Mouse (Mus musculus): ENCODE results near the gene Sobp.

Sobp gene

DNA sequence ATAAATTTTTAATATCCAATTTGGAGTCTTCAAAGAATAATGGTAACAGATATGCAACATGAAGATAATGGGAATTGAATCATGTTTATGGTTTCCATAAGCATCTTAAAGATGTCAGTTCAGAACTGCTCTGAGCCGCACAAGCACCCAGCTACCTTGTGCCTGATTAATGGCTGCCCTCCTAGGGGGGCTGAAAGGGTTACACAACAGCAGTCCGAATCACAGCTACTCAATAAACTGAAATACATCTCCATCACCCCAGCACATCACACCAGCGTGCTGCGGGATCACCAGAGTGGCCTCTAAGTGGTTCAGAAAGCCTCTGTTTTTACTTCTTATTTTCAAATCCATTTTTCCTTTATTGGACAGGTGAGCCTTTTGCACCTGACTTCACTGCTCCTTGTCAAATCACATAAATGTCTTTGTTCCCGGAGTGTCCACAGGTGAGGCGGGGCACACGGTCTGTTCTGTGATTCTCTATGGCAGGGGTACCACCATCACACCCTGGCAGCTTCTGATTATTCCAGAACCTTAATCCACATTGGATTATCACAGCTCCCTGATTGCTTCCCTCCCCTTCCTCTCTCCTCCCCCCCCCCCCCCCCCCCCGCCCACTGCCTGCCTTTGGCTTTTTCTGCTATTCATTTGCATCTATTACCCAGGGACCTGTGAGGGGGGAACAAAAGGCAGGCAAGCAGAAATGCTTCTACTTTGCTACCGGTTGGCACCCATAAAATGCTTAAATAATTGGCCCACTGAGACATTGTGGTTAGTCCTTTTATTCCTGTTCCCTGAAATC lies 90.8 kb downstream of the Sobp start:
- DNase-seq: no peak

DNA sequence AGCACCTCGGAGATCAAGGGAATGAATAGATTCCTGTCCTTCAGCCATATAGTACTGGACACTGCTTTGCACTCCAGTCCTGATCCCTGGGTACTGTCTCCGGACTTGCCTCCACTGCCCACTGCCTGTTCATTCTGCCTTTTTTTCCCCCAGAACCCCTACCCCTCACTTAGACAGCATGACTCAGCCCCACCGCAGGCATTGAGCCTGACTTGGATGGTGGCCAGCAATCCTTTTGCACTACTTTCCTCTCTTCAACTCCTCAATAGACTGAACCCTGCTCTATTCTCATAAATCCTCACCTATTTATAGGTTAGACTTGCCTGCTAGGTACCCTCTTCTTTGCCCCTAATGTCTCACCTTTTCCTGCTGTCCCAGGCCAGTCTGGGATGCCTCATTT lies 93.0 kb downstream of the Sobp start:
- DNase-seq: no peak

DNA sequence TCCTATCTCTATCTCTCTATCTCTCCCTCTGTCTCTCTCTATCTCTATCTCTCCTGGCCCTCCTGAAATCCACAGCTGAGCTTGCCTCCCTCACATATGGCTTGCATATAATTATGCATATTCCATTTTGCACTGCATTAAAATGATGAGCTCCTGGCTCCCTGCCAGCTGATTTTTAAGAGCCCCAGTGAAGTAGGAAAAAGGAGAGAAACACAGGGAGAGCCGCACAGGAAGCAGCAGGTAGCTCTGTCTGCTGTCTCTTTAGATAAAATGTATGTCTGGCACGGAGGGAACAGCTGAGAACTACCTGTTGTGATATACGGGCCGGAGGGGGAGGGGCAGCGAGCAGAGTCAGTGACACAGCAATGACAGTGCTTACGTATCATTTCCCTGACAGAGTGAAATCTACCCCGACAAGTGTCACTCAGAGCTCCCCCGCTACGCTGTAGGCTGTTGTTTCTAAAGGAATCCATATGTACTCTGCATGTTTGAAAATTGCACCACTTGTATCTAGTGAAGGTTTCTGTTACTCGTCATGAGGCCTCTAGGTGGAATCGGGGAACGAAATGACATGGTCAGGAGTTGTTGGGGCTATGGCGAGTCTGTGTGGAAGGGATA lies 98.7 kb downstream of the Sobp start:
- no peak for DNase-seq

DNA sequence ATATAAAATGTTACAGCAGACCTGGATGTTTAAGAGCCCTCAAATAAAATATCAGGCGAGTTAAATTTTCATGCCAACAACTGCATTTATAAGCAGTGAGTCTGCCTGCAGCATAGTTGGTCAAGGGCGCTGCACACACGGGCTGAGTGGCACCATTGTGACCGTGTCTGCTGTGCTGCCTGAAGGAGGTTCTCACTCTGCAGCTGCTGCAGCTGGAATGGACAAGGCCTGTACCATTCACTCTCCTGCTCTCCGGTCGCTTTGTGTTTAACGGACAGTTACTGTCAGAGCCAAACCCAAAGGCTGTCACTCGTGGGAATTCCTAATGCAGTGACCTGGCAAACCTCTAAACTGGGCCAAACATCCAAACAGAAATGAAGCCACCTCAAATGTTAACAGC lies 101.0 kb downstream of the Sobp start:
- no peak for DNase-seq

DNA sequence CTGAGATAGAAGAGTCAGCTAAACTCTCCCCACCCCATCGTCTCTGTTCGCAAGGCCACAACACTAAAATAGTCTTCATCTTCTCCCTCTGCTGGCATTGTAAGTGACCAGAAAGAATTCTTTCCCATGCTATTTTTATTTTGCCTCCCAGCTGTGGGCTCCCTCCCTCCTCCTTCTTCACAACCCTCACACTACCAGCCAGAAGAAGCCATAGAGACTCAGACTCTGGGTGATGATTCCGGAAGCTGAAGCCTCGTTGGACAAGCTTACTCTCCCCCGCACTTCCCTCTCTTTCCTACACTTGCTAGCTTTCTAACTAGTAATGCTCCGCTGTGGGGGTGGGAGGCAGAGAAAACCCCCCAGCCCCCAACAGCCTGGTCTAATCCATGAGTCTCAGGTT lies 103.4 kb downstream of the Sobp start:
- DNase-seq: no peak

DNA sequence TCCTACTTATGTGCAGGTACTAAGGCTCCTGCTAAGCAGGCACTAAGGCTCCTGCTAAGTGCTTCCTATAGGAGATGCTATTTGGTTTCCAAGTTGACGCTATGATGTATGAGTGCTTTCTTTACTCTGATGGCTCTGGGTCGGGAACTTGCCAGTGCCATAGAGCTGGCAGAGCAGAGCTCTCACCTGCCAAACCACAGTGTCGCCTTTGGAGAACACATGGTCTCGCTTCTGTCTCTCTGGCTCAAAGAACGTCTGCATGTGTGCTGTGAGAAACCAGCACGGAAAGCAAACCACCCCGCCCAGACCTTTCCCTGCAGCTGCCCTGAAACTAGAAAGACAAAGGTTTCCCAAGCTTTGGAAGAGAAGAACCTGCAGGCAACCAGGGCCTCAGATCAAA lies 109.0 kb downstream of the Sobp start:
- DNase-seq: no peak

DNA sequence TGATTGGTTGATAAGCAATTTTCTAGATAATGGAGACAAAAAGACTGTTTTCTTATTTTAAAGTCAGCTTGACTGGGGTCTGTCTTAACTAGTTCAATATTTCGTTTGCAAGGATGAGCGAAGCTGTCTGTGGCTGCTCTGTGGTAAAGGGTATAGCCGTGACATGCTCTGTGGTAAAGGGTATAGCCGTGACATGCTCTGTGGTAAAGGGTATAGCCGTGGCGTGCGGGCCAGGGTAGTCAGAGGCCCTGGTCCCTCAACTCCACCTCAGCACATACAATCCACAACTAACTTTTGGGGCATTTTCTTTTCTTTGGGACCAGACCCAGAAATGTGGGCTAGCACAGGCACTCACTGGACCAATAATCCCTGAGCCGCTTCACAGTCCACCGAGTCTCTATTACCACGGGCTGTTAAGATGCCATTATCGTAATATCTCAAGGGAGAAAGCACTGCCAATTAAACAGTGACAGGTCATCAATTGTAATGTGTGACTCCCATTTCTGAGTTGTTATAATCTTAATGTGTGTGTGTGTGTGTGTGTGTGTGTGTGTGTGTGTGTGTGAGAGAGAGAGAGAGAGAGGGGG lies 112.7 kb downstream of the Sobp start:
- no peak for DNase-seq

DNA sequence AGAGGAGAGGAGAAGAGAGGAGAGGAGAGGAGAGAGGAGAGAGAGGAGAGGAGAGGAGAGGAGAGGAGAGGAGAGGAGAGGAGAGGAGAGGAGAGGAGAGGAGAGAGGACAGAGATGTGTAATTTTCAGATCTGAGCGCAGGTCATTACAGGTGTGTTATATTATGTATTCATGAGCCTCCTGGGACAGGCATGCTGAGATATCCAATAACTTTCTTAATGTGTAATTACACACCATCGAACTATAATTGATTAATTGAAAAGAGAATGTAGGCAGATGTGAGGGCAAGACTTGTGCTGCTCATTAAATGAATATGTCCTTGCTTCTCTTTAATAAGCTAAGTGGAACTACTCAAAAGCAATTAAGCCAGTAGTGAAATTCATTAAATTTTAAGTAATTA lies 118.9 kb downstream of the Sobp start:
- DNase-seq: no peak

DNA sequence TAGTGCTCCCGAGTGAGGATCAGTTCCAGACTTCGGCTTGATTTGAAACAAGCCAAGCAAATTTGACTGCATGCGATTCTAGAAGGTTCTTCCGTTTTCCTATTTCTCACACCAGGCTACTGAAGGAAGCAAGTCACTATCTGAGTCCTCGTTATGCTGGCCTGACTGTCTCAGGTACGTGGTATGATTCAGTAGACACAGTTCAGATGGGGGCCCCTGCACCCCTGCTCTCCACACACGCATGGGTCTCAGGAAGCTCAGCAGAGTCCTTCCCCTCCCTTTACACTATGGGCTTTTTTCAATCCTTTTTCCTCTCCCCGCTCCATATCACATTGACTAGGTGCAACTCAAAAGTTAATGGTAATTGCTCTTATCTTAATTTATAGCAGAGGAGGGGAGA lies 119.6 kb downstream of the Sobp start:
- DNase-seq: no peak

DNA sequence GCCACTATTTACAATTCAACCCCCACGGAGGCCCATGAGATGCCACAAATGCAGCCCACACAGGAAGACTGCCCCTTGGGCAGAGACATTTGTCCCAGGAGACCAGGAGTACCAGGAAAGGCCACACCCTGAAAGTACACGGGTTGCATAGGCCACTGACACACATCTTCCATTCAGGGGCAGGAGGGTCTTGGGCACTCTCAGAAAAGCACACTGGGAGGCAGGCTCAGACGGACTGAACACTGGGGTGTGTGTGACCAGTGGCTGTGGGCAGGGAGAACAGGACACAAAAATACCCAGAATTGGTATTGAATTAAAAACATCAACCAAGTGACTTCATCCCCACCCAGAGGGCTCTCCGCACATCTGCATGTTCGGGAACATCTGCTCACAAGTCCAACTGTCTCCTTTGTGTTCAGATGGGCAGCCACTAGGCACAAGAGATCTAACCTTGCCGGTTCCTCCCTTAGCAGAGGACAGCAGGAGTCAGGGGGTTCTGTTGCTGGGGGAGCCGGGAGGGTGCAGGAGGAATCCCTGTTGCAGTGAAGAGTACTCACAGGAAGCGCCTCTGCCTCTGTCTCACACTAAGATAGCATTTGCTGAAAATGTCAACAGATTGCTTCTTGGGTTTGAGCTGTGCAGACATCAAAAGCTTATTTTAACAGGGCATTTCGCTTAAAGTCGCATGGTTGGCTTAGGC lies 120.3 kb downstream of the Sobp start:
- DNase-seq: no peak

DNA sequence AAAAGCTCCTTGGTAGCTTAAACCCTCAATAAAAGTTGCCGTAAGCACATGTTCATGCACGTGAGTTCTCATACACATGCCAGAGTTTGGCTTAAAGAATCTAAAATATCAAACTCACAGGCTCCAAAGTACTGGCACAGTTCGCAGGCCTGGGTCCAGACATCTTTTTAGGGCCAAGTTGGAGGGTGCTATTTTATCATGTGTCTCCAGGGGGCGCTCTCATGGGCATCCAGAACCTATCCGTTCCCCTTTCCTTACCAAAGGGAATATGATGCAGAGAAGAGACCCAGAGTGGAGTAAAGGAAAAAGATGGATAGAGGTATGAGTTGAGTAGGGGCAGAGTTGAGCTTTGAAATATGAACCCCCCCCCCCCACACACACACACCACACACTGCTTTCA lies 121.9 kb downstream of the Sobp start:
- peak in 1 of 2 experiments; percentile 17 for DNase-seq

DNA sequence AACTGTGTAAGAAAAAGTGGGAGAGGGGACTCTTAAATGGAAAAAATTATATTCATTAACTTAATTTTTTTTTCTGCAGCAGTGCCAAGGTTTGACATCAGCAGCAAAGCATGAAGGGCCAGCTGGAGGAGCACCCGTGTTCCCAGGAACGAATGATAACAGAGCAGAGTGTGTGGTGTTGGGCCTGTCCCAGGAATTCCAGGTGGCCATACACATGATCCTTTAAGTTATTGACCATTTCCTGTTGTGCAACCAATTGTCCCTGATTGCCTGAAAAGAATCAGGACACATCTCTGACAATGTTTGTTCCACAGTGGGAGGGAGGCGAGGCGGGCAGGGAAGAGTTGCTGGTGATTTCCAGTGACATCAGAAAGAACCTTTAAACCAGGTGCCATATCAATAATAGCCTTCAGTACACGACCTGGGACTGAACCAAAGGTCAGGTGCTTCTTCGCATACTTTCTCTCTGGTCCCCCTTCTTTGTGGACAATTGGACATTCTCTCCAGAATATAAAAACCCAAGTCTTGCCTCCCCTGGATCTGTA lies 126.5 kb downstream of the Sobp start:
- DNase-seq: no peak

DNA sequence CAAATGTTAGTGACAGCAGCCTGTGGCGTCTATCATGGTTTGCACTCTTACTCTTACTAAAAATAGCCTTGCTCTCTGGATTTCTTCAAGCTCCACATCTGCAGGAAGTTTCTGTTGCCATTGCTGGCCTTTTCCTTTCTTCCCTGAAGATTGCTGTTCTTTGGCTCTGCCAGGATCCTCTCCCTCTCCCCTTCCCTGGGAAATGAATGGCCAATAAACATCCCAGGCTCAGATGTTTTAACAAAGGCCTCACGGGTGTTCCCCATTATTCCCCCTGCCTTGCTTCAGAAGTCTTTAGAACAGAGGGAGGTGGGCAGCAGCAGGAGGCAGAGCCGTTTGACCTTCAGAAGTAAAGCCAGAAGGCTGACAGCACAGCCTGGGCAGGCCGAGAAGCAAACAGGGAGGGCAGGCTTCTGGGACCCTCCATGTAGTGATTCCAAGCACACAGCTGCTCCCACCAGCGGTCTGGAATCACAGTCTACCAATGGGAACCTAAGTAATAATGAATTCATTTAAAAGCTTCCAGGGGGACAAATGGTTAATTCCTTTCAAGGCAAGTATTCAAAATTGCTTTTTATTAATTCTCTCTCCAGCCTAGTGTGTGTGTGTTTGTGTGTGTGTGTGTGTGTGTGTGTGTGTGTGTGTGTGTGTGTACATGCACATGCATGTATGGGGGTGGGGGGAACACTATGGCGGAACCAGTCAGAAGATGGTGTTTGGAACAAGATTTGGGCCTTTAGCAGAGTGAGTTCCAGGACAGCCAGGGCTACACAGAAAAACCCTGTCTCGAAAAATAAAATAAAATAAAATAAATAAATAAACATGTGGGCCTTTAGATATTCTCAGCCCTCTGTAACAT lies 130.8 kb downstream of the Sobp start:
- no peak for DNase-seq

DNA sequence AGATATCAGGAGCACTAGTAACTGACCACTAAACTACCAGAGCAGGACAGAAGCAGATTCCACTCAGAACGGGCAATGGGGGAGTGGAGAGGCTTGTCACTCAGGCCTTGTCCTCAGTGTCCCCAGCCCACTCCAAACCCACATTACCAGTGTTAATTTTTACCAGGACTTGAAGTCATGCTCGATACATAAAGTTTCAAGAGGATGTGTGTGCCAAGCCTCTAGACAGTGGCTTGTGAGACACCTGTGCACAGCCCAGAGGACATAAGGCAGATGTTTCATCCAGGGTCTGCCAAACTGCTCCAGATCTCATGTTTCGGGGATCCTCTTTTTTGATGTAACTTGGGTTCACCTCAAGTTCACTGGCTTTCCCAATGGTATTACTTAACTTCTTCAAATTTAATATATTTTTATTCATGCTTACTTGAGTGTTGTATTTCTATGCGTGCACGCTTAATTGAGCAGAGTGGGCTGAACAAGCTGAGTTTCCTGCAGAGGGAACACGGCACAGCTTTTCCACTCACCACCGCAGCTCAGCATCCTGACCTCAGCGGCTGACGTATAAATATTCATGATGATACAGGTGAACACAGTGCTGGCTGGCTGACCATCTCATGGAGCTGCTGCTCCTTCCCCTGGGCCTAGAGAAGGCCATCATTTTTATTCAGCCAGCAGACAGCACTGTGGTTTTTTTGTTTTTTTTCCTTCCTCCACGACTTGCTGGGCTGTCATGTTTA lies 131.6 kb downstream of the Sobp start:
- DNase-seq: no peak

DNA sequence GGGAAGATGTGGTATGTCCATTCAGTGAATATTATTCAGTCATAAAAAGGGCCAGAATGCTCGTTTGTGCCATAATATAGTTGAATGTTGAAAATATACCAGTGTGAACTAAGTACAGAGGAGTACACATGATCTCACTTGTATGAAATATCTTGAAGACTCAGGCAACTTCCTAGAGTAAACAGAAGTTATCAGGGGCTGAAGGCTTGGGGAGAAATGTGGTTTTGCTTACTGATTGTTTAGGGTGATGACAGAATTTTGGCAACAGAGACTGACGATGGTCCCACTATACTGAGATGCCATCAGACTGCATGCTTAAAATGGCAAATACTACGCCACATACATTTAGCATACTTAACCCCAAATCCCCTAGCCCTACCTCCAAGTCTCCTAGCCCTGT lies 132.5 kb downstream of the Sobp start:
- no peak for DNase-seq

DNA sequence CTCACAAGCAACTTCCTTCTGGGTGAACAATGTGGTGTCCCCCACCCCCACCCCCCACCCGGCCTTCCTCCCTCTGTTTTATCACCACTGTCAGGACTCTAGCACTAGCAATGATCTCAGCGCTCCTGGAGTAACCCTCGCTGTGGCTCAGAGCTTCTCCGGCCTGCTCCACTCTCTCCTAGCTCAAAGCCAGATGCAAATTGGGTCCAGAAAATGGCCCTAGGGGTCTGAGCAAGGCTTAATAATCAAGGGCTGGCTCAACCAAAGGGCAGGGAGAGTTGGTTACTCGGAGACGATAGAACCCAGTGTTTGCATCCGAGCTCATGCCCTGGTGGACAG lies 136.9 kb downstream of the Sobp start:
- no peak for DNase-seq

DNA sequence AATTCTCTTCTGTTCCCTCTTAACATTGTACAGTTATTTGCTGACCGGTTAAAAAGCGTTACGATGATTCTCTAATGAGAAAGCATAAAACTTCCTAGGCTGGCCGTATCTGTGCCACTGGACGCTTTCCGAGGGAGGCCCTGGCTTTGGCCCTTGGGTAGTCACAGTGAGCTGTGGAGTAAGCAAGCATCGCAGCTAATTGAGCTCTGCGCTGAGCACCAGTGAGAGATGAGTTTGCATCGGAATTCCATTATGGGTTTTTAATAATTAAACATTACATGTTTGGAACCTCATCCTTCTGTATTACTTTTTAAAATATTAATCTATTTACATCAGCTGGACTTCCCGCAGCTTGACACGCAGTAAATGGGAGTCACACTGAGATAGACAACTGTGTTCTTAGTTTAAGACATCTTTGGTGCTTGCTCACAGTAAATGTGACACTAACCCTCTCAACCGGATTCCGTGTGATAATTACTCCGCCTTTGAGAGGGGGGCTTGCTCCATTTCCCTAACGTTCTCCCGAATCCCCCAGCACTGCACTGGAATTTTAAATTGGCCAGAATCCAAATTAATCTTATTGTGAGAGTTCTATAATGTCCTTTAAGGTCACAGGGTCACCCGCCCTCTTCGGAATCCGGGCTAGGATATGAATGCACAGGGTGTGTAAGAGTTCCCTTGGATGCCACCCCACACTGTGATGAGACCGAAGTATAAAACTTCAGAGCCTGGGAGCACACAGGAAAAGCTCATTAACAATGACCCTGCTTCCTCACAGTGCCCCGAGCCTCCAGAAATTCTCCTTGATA lies 137.5 kb downstream of the Sobp start:
- DNase-seq: no peak

DNA sequence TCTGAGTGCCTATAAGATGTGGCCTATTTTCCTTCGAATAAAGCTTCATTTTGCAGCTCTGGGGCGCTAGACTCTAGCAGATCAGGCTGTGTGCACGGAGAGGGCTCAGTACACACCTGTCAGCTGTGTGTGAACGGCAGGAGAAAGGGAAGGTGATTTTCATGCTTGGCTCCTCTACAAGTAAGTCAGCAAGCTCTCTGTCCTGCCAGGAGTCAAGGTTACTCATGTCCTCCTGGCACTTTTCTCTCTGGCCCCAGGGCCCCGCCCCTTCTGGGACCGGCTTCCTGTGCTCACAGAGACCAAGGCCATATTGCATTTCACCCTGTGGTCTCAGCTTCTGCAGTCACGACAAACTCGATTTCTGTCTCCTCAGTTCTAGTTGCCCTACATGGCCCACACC lies 138.8 kb downstream of the Sobp start:
- peak; percentile 22 to 27 for DNase-seq

DNA sequence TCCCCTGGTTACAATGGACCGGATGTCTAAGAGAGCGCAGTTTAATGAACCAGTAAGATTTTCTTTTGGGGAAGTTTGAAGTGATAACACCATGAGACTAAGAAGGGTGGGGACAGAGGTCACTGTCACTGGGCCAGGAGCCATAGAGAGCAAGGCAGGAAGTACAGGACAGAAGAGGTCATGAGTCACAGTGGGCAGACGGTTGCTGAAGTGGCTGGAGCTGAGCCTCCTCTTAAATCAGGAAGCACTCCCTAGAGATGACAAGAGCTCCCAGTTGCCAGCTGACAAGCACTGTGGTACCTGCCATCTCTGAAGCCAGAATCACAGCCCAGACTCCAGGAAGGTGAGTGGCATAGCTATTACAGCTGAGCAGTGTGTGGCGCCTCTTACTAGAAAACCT lies 139.5 kb downstream of the Sobp start:
- DNase-seq: peak; percentile 47 to 48

DNA sequence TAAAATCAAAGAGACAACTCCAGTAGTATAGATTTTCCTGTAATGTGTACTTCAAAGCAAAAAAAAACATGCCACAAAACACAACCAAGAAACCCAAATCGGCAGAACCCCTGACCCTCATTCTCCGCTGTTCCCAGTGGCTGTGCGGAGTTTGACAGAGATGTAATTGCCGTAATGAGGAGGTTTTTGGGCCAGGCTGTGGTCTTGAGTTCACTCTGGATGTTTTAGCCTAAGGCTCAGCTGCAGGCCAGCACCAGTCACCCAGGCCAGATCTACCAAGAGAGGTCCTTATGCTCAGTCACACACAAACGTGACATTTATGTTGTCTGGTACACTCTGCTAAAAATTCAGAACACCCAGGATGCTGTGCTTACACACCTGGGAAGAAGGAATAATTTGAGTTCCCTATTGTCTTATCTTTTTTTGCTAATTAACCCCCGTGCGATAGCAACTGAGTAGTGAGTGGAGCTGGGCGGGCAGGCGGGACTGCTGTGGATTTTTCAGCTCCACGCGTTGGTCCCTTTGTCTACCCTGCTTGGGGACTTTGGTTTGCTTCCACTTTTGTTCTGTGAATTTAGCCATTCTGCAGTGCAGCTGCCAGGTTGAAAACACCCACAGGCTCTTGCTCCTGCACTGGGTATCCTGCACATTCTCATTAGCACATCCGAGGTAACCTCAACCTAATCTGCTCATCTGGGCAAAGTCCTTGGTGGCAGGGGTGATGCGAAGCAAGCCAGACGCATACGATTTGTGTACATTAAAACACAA lies 140.7 kb downstream of the Sobp start:
- DNase-seq: no peak
